Mouse (Mus musculus) forelimb bud, embryonic 11.5 days (tissue): Measurements from ENCODE around the gene Golph3l.
"Not testable (repeated sequence)": the region's sequence is repeated elsewhere in the genome, so short reads cannot be mapped to it uniquely, and the experiment has no call there.

Source experiments
- DNase-seq: peaks from one replicate; pipeline ENCODE4 v3.0.0-alpha.2; 2012; ENCODE audit warnings: low read depth, low spot score

The Golph3l gene

GRCm38 (mm10) chr3:95588604-95589086 lies at the start of gene Golph3l:
Gene Golph3l, plus strand, starts transcription at chr3:95588934.
- DNase-seq, result peak; percentile 97

GRCm38 (mm10) chr3:95538936-95539335 lies 49.8 kb upstream of the Golph3l start:
- DNase-seq, result no peak

DNA sequence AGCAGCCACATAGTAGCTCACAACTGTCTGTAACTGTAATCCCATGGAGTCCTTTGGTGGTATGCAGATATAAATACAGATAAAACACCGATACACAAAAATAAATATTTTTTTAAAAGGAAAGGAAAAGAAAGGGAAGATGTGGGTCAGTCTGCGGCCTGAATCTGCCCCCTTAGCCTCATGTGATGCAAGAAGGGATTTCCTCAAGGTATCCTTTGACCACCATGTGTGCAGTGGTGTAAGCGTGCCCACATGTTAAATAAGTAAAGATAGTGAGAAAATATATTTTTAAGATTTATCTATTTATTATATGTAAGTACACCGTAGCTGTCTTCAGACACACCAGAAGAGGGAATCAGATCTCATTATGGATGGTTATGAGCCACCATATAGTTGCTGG lies 48.9 kb upstream of the Golph3l start:
- no peak for DNase-seq

- not testable (repeated sequence) for DNase-seq
Observed at GRCm38 (mm10) chr3:95541186-95541585, 47.5 kb upstream of the Golph3l start.

DNA sequence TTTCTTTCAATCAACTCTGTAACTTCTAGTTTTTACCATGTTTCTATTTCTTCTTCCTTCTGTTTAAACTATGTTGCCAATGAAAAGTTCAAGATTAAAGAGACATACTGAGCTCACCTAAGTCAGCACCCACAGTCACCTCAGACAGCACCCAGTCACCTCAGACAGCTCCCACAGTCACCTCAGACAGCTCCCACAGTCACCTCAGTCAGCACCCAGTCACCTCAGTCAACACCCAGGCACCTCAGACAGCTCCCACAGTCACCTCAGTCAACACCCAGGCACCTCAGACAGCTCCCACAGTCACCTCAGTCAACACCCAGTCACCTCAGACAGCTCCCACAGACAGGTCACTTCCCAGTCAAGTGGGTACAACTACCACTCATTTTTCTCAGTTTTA lies 46.6 kb upstream of the Golph3l start:
- DNase-seq, result no peak

- no peak for DNase-seq
Observed at GRCm38 (mm10) chr3:95542981-95543380, 45.8 kb upstream of the Golph3l start.

GRCm38 (mm10) chr3:95550176-95550575 lies 38.6 kb upstream of the Golph3l start:
- no peak for DNase-seq

GRCm38 (mm10) chr3:95553986-95554385 lies 34.7 kb upstream of the Golph3l start:
- no peak for DNase-seq

DNA sequence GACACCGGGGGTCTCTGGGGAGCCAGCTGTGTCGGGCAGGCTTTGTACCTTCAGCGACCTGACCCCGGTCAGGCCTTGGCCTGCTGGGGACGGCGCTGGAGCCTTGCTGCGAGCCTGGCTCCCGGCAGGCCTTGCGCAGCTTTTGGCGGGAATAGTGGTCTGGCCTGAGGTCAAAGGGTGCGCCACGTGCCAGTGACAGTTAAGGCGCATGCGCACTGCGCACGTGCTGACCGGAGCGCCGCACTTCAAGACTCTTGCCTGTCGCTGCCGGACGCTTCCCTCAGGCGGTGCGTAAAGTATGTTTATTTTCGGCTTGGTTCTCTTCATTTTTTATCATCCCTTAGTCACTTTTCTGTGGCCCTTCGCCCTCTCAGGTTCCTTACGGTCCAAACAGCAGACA lies 29.3 kb upstream of the Golph3l start, which contains the start of gene Hormad1:
Hormad1 (plus strand) TSS at position 241 of the 400 bp plus-strand sequence.
- no peak for DNase-seq

DNA sequence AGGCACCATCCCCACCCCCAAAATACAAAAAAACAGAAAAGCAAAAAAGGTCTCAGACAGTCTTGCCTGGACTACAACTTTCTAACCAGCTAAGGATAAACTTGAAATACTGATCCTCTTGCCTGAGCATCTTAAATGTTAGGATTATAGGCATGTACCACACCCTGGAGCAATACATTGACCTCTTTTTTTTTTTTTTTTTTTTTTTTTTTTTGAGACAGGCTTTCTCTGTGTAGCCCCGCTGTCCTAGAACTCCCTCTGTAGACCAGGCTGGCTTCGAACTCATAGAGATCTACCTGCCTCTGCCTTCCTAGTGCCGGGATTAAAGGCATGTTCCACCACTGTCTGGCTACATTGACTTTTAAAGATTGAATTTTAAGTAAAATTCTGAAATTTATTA lies 28.0 kb upstream of the Golph3l start:
- DNase-seq, result no peak

GRCm38 (mm10) chr3:95561826-95562225 lies 26.9 kb upstream of the Golph3l start:
- no peak for DNase-seq

DNA sequence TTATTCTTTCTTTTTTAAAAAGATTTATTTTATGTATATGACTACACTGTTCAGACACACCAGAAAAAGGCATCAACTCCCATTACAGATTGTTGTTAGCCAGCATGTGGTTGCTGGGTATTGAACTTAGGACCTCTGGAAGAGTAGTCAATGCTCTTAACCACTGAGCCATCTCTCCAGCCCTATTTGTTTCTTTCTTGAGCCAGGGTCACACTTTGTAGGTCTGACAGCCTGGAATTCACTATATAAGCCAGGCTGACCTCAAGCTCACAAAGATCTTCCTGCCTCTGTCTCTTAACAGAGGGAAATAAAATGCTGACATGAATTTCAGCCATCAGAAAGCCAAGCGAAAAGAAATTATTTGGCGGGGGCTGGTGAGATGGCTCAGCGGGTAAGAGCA lies 19.1 kb upstream of the Golph3l start:
- DNase-seq, result no peak

- no peak for DNase-seq
Observed at GRCm38 (mm10) chr3:95587754-95588603, 755 bp upstream of the Golph3l start.

- DNase-seq, result no peak
Observed at GRCm38 (mm10) chr3:95598734-95599133, 10.0 kb downstream of the Golph3l start.

DNA sequence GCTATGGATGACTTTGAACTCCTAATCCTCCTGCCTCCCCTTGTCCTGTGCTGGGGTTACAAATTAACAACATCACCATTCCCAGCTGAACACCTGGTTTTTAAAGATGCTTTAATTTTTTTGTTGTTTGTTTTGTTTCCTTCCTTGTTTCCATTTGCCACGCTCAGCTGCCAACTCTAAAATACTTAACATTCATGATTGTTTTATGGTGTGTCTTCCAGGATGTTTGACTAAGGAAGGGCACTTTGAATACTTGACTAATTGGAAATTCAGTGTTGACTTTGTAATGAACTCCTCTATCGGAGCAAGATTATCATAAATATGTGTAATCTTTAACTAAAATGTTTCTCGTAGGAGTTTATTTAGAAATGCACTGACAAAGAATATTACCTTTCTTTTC lies 12.6 kb downstream of the Golph3l start:
- DNase-seq, result no peak

DNA sequence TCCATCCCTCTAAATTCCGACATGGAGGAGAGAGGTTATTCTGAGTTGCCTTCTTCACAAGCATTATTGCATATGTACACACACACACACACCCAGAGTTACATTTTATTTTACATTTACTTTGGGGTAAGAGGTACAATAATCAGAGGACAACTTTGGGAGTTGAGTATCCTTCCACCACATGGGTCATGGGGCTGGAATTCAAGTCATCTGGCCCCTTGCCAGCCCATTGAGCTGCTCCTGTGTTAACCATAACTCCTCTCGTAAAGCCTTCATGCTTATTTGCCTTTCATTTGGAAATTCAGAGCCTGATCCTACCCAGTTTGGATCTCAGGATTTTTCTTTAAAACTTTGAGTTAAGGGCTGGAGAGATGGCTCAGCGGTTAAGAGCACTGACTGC lies 17.4 kb downstream of the Golph3l start:
- DNase-seq, result no peak

GRCm38 (mm10) chr3:95609195-95609594 lies 20.5 kb downstream of the Golph3l start:
- DNase-seq, result no peak

DNA sequence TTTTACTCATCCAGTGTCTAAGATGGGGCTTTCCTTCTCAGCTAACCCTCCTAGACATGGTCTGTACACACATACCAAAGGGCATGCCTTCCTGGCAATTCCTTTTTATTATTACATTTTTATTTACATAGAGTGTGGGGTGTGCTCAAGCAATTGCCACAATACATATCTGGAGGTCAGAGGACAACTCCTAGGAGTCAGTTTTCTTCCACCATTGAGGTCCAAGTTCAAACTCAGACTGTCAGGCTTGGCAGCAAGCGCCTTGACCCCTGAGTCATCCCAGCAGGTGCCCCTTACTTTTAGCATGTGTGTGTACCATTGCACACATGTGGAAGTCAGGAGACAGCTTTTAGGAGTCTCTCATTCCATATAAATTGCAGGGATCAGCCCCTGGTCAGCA lies 25.3 kb downstream of the Golph3l start:
- no peak for DNase-seq

DNA sequence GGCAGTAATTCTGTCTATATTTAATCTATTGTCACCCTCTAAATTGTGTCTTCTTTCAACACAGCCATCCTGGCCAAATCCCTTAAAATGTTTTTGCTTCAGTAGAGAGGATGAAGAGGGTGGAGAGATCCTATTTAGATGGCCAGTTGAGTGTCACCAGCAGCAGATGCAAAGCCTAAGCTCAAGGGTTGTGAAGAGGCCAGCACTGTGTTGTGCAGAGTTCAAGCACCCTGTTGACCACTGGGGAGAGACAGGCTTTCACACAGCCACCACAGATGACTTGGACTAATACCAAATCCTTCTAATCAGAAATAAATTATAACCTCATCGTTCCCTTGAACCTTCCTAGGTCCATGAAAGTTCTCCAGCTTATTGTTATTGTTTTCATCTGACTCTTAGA lies 29.8 kb downstream of the Golph3l start:
- no peak for DNase-seq

- DNase-seq, result no peak
Observed at GRCm38 (mm10) chr3:95621241-95621640, 32.5 kb downstream of the Golph3l start.

DNA sequence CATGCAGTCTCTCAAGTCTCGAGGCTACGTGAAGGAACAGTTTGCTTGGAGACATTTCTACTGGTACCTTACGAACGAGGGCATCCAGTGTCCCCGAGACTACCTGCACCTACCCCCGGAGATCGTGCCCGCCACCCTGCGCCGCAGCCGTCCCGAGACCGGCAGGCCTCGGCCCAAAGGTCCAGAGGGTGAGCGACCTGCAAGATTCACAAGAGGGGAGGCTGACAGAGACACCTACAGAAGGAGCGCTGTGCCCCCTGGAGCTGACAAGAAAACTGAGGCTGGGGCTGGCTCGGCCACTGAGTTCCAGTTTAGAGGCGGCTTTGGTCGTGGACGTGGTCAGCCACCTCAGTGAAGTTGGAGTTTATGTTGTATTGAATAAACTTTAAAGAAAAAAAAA lies 33.7 kb downstream of the Golph3l start:
- DNase-seq, result not testable (repeated sequence)

GRCm38 (mm10) chr3:95623551-95623950 lies 34.8 kb downstream of the Golph3l start:
- no peak for DNase-seq

GRCm38 (mm10) chr3:95623991-95624515 lies 35.3 kb downstream of the Golph3l start:
- not testable (repeated sequence) for DNase-seq
